Mouse (Mus musculus) embryonic facial prominence, embryonic 15.5 days (tissue): ENCODE measurements at regions not wholly inside any gene's neighbourhood (a gene's known extent, or its start where the extent isn't known, plus 50 kb on each side); places are given as distances from the start of the nearest gene placed in this dataset.

ENCODE experiments used
- ATAC-seq: fragments of 200-750 bp; cut with Nextera tagmentation; 2 replicates; pipeline ENCODE4 v1.8.0; 2017; ENCODE audit warnings: low read depth, moderate TSS enrichment; ENCODE audit not compliant: insufficient number of reproducible peaks, low FRiP score, low TSS enrichment
- H3K27ac ChIP-seq: fragments of 300-500 bp; sonication (generic); replicated peaks from 2 replicates; pipeline ENCODE4 v1.5.1; 2015; ENCODE audit warnings: mild to moderate bottlenecking, inconsistent platforms
- H3K27me3 ChIP-seq: fragments of 300-500 bp; sonication (generic); 2 replicates; pipeline ENCODE4 v1.6.1; 2015; ENCODE audit warnings: inconsistent platforms
- H3K36me3 ChIP-seq: fragments of 300-500 bp; sonication (generic); 2 replicates; pipeline ENCODE4 v1.6.1; 2015; ENCODE audit warnings: mild to moderate bottlenecking, inconsistent platforms
- H3K4me1 ChIP-seq: fragments of 300-500 bp; sonication (generic); 2 replicates; pipeline ENCODE4 v1.6.1; 2015; ENCODE audit warnings: inconsistent platforms
- H3K4me2 ChIP-seq: fragments of 300-500 bp; sonication (generic); replicated peaks from 2 replicates; pipeline ENCODE4 v1.6.1; 2015; ENCODE audit warnings: mild to moderate bottlenecking, inconsistent platforms
- H3K4me3 ChIP-seq: fragments of 300-500 bp; sonication (generic); replicated peaks from 2 replicates; pipeline ENCODE4 v1.5.1; 2015; ENCODE audit warnings: mild to moderate bottlenecking, inconsistent platforms
- H3K9ac ChIP-seq: fragments of 300-500 bp; sonication (generic); 2 replicates; pipeline ENCODE4 v1.6.1; 2015; ENCODE audit warnings: inconsistent platforms
- H3K9me3 ChIP-seq: fragments of 300-500 bp; sonication (generic); replicated peaks from 2 replicates; pipeline ENCODE4 v1.6.1; 2016; ENCODE audit warnings: inconsistent platforms
- WGBS: fragments of 180-500 bp; shearing (Covaris S2); methylation state at CpG from one replicate; pipeline ENCODE4 v1.1.7; 2015; 5-methylcytosine and 5-hydroxymethylcytosine counted together

DNA sequence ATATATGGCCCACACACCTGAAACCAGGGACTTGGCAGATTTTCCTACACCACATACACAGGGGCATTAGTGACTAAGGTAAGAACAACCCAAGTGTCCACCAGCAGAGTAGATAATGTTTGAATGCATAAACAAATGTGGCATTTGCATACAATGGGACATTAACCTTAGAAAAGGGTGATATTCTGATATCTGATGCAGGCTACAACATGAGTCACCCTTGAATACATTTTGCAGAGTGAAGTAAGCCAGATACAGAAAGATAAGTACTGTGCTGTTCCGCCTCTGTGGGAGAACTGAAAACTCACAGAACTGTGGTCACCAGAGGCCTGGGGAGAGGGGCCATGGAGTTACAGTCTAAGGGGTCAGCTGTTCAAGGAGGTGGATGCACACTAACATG lies 201.9 kb downstream of the Enc1 start:
- Histone ChIP-seq H3K27me3 (no peaks in the 10 kb centered on the region), H3K4me3 (no peak overlapping the region), H3K9me3 (no peaks in the 10 kb centered on the region), H3K27ac (no peak overlapping the region), H3K4me2 (no peak overlapping the region), H3K4me1 (peaks cover 36% of the 10 kb centered on the region), H3K36me3 (no peaks in the 10 kb centered on the region), H3K9ac (no peak overlapping the region)
- ATAC-seq, result no peak
- WGBS, result 61% methylated on average over 1 of the region's 1 CpGs

DNA sequence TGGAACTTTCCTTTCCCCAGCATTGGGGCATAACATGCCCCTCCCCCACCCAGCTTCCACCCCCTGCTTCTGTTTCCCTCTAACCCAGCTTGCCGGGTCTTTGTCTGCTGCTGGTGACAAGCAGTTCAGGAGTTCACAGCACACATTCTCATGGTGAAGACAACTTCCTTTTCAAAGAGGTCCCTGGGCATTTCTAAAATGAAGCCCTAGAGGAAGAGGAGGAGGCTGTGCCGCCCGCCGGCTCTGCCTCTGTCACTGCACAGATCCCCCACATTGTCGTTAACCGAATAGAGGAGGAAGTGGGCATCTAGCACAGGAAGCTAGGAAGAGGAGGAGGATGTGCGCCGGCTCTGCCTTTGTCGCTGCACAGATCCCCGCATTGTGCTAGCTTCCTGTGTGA lies 201.4 kb downstream of the Enc1 start:
- Histone ChIP-seq H3K27ac (peak overlapping the region; percentile 45), H3K9me3 (no peaks in the 10 kb centered on the region), H3K36me3 (no peaks in the 10 kb centered on the region), H3K4me2 (peak overlapping the region; percentile 28), H3K9ac (no peak overlapping the region), H3K27me3 (no peaks in the 10 kb centered on the region), H3K4me1 (peaks cover 36% of the 10 kb centered on the region), H3K4me3 (no peak overlapping the region)
- no peak for ATAC-seq
- WGBS, result 21% methylated on average over 10 of the region's 10 CpGs

DNA sequence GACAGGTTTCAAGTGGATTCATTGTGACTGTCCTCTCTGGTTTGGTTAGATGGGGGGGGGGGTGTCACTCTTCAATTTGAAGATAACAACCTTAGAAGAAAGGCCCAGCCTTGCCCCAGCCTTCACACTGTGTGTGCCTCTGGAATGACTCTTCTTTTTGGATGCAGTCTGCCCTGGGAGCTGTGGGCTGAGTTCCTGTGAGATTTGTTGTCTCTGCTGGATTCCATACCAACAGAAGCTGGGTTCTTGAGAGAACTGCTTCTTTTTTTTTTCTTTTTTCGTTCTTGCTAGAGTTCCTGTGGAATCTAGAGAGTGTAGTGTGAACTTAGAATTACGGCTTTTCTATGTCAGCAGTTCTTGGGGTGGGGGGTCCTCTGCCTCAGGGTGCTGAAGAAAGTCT lies 200.9 kb downstream of the Enc1 start:
- Histone ChIP-seq H3K27me3 (no peaks in the 10 kb centered on the region), H3K4me2 (no peak overlapping the region), H3K27ac (peak overlapping the region; percentile 45; the same call in 1 of the 2 replicates), H3K4me1 (peaks cover 37% of the 10 kb centered on the region), H3K9ac (no peak overlapping the region), H3K36me3 (no peaks in the 10 kb centered on the region), H3K9me3 (no peaks in the 10 kb centered on the region), H3K4me3 (no peak overlapping the region)
- 32% methylated on average over 2 of the region's 2 CpGs for WGBS
- no peak for ATAC-seq

DNA sequence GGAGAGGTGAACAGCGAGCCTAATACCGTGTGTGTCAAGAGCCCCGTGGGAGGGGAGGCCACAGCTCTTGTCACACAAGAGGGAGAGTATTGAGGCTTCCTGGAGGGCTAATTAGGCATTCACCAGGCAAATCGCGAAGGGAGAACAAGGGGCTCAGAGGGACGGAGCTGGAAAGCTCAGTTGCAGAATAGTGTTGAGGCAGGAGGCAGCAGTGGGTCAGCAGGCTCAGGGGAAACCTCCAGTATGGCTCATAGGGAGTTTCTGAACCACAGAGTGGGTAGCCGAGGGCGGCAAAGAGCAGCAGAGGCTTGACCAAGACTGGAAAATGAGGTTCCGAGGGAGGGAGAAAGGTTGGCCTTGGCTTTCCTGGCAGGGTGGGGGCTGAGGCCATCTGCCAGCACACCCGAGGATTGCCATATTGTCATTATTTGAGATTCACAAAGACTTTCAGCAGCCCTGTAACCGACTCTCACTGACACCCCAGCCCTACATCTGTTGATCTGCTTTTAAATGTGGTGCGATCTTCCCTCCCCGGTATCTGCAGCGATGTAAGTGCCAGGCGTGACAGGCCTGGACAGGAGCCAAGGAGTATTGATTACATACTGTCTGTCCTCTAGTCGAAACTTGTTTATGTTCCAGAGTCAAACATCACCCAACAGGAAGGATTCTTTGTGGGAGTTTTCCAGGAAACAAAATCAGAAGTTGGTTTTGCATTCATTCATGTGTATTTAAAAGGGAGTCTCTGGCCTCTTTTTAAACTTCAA lies 198.5 kb downstream of the Enc1 start:
- Histone ChIP-seq H3K27me3 (no peaks in the 10 kb centered on the region), H3K9me3 (no peaks in the 10 kb centered on the region), H3K4me1 (peaks cover 59% of the 10 kb centered on the region), H3K27ac (no peak overlapping the region; the same call in 1 of the 2 replicates), H3K4me3 (no peak overlapping the region), H3K9ac (no peak overlapping the region), H3K36me3 (no peaks in the 10 kb centered on the region), H3K4me2 (peak overlapping the region; percentile 23)
- WGBS, result 10% methylated on average over 16 of the region's 16 CpGs
- ATAC-seq, result no peak

DNA sequence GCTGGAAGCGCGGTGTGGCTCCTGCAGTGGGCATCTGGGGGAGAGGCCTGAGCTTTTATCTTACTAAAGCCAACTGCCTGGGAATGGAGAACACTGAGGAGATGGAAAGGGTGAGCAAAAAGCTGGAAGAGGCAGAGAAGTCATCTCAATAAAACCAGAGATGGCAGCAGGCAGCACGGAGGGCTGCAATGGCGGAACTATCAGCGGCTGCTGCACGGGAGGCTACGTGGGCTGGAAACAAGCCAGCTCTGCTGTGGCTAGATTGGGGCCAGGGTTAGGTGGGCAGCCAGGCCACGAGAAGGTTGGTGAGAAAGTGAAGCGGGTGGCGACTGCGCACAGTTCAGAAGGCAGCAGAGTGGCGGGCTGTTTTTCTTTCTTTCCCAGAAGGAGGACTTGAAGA lies 197.8 kb downstream of the Enc1 start:
- Histone ChIP-seq H3K4me2 (peak overlapping the region; percentile 23; the same call in 1 of the 2 replicates), H3K9me3 (no peaks in the 10 kb centered on the region), H3K4me1 (peaks cover 59% of the 10 kb centered on the region), H3K9ac (no peak overlapping the region), H3K27ac (no peak overlapping the region), H3K36me3 (no peaks in the 10 kb centered on the region), H3K4me3 (no peak overlapping the region), H3K27me3 (no peaks in the 10 kb centered on the region)
- WGBS, result 52% methylated on average over 12 of the region's 12 CpGs
- no peak for ATAC-seq

DNA sequence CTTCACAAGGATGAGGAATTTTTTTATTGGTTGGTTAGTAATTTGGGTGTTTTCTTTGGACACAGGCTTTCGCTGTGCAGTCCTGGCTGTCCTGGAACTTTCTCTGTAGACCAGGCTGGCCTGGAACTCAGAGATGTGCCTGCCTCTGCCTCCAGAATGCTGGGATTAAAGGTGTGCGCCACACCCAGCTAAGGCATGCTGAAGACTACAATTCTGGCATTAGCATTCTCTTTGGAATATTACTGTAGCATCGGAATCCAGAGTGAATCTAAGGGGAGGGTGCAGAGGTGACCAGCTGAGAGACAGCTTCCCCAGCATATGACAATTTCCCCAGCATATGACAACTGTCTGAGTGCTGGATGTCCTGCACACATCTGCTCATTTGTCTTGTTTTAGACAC lies 197.4 kb downstream of the Enc1 start:
- H3K9ac ChIP-seq, result no peak overlapping the region
- no peaks in the 10 kb centered on the region for H3K27me3 ChIP-seq
- no peak overlapping the region for H3K4me2 ChIP-seq
- no peaks in the 10 kb centered on the region for H3K36me3 ChIP-seq
- peaks cover 59% of the 10 kb centered on the region for H3K4me1 ChIP-seq
- no peak overlapping the region for H3K27ac ChIP-seq
- no peak for ATAC-seq
- WGBS, result 92% methylated on average over 3 of the region's 3 CpGs
- H3K9me3 ChIP-seq, result no peaks in the 10 kb centered on the region
- no peak overlapping the region for H3K4me3 ChIP-seq

DNA sequence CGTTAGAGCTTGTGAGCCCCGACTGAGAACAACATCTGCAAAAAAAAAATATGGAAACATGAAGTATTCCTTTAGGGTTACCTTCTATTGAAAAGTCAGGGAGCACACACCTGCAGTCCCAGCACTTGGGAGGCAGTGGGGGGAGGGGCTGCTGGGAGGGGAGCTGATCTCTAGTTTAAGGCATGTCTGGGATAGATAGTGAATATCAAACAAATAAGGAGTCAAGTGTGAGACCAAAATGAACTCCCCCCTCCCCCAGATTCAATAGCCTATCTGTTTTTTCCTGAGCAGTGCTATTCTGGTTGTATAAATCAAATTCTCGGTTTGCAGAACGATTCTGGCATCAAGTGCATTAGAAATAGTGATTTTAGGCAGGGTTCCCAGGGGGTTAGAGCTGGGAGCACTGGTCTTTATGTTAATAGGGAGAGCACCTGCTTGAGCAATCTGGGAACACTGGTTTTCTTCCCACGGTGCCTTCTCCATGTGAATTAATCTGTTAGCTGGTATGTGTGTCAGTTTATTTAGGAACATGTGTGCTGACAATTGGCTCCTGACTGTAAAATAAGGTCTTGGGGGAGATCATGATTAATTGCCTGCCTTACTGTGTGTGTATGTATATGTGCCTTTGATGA lies 195.9 kb downstream of the Enc1 start:
- 0 out of 2 replicates have a peak overlapping the region, but pooled peaks have one; percentile 63 for H3K27ac ChIP-seq
- peaks cover 5% of the 10 kb centered on the region; the same call in 1 of the 2 replicates for H3K27me3 ChIP-seq
- no peaks in the 10 kb centered on the region for H3K36me3 ChIP-seq
- no peaks in the 10 kb centered on the region for H3K9me3 ChIP-seq
- WGBS, result 31% methylated on average over 5 of the region's 5 CpGs
- H3K4me2 ChIP-seq, result no peak overlapping the region
- no peak for ATAC-seq
- H3K4me3 ChIP-seq, result no peak overlapping the region
- no peak overlapping the region for H3K9ac ChIP-seq
- H3K4me1 ChIP-seq, result peaks cover 52% of the 10 kb centered on the region

DNA sequence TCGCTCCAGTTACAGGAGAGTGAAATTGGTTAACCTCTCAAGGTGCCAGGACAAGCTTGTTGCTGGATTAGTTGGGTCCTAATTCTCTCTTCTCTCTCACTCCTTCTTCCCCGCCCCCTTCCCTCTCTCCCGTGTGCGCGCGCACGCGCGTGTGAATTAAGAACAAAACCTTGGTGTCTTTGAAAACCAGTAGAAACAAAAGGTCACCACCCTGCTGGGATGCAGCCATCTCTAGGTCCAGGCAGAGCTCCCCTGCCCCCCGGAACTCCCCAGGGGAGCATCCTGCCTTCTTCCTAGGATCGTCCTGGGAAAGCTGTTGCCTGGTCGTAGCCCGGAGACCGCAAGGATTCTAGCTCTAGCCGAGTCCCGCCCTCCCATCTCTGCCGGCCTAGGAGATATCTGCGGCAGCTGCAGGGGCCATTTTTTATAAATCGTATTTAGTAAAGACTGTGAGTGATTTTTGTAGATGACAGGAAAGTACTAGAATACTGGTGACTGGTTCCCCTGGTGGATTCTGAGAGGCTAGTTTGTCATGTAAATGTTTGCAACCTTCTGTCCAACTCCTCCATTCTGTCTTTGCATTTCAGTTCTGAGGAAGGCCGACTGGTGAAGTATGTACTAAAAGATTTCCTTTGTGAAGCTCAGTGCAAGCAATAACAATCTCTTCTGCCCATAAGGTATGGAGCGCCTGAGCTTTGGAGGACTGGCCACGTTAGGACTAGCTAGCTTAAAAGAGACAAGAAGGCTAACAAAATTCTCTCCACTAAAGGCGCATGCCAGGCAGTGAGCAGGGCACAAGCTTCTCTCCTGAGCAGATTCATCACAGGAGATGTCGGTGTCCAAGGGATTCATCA lies 195.2 kb downstream of the Enc1 start:
- Histone ChIP-seq H3K27me3 (peaks cover 5% of the 10 kb centered on the region; the same call in 1 of the 2 replicates), H3K27ac (peak overlapping the region; percentile 63)
- ATAC-seq, result no peak

DNA sequence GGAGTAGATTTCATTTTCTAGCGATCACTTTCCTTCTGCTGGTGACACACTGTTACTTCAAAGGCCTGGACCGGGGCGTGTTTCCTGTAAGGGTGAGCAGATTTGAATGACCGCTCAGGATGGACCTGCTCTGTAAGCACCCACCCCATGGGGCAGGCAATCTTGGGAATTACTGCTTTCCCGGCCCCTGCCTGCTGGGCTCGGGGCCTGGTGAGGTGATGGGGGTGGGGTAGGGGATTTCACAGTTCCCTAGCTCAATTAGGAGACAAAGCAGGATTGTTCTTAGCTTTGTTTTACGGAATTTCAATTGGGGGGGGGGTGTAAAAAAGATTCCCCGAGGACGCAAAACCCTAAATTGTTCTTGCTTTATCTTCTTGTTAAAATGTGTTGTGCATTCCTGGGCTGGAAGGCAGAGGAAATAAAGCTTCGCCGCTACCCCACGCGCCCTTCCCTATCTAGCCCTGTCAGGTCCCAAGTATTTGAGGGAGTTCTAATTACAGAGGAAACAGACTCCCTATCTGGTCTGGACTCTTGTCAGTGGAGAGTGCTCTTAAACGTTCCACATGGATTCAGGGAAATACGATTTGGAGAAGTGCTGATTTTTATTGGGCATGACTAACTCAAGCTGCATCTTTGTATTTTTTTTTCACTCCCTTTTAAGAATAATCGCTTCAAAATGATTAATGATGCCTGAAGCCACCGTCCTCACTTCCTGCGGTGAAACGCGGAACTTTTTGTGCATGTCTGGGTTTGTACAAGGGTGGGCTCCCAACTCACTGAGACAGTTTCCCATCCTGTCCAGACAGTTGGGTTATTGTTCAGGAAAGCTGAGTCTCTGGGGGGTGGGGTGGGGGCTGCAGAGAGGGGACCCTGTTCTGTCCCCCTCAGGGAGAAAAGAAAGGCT lies 194.3 kb downstream of the Enc1 start:
- peaks cover 40% of the 10 kb centered on the region for H3K4me1 ChIP-seq
- H3K36me3 ChIP-seq, result no peaks in the 10 kb centered on the region
- 9% methylated on average over 20 of the region's 20 CpGs for WGBS
- H3K4me3 ChIP-seq, result peak overlapping the region; percentile 42
- peaks cover 5% of the 10 kb centered on the region; the same call in 1 of the 2 replicates for H3K27me3 ChIP-seq
- peak overlapping the region; percentile 81 for H3K4me2 ChIP-seq
- peak overlapping the region; percentile 63; the same call in 1 of the 2 replicates for H3K27ac ChIP-seq
- no peak for ATAC-seq
- peak overlapping the region; percentile 33; the same call in 1 of the 2 replicates for H3K9ac ChIP-seq
- H3K9me3 ChIP-seq, result no peaks in the 10 kb centered on the region

More for the DNA sequence above, 195.2 kb downstream of the Enc1 start:
- peak overlapping the region; percentile 33 for H3K9ac ChIP-seq
- 8% methylated on average over 24 of the region's 24 CpGs for WGBS
- H3K4me2 ChIP-seq, result peak overlapping the region; percentile 81
- H3K9me3 ChIP-seq, result no peaks in the 10 kb centered on the region
- H3K36me3 ChIP-seq, result no peaks in the 10 kb centered on the region
- H3K4me3 ChIP-seq, result peak overlapping the region; percentile 42
- peaks cover 46% of the 10 kb centered on the region for H3K4me1 ChIP-seq

DNA sequence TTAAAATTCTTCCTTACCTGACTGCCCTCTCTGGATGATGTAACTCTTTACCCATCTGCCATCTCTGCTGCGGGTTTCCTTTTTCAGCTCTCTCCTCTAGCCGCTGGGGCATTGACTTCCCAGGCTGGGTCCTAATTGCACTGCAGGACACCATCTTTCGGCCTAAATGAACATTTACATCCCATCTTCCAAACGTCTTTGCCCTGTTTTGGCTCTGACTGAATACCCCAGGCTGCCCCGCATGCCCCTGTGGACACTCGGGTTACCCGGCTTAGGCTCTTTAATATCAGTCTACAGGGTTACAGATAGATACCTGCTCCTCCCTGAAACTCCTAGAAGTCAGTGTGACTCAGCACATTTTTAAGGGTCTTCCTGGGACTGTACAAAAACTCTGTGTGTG lies 193.3 kb downstream of the Enc1 start:
- no peak overlapping the region for H3K9ac ChIP-seq
- 67% methylated on average over 7 of the region's 7 CpGs for WGBS

More for the DNA sequence above, 193.3 kb downstream of the Enc1 start:
- Histone ChIP-seq H3K27ac (no peak overlapping the region), H3K4me1 (peaks cover 30% of the 10 kb centered on the region), H3K27me3 (peaks cover 5% of the 10 kb centered on the region; the same call in 1 of the 2 replicates), H3K4me3 (no peak overlapping the region), H3K4me2 (no peak overlapping the region), H3K9me3 (no peaks in the 10 kb centered on the region), H3K36me3 (no peaks in the 10 kb centered on the region)
- ATAC-seq, result no peak
